Mouse (Mus musculus) C2C12 (cell line): Measurements from ENCODE around the gene Nrbf2. TPM values are rescaled to one million over a fixed set of nuclear protein-coding genes. Genes with fewer than 3 reads are reported as not detected.

Source experiments
- H3K27me3 ChIP-seq: one replicate; pipeline ENCODE4 v1.6.1; 2011; ENCODE audit not compliant: control insufficient read depth, insufficient read depth, insufficient read length
- H3K36me3 ChIP-seq: one replicate; pipeline ENCODE4 v1.6.1; 2011; ENCODE audit not compliant: control insufficient read depth, insufficient read depth
- H3K4me3 ChIP-seq: one replicate; pipeline ENCODE4 v1.5.1; 2011; ENCODE audit warnings: mild to moderate bottlenecking, control low read depth; ENCODE audit not compliant: poor library complexity, insufficient read depth, severe bottlenecking
- H3K79me2 ChIP-seq: one replicate; pipeline ENCODE4 v1.6.1; 2011; ENCODE audit not compliant: control insufficient read depth, insufficient read depth
- H3K79me3 ChIP-seq: one replicate; pipeline ENCODE4 v1.6.1; 2011; ENCODE audit warnings: low read depth, control low read depth
- H3ac ChIP-seq: one replicate; pipeline ENCODE3; 2011; ENCODE audit warnings: low read depth; ENCODE audit not compliant: control insufficient read depth, insufficient read length
- CEBPB ChIP-seq: IDR thresholded peaks from one replicate; pipeline ENCODE4 v1.6.1; 2011; ENCODE audit warnings: low read depth, mild to moderate bottlenecking, control low read depth, moderate library complexity
- CTCF ChIP-seq: IDR thresholded peaks from one replicate; pipeline ENCODE4 v1.5.1; 2011; ENCODE audit not compliant: control insufficient read depth, insufficient read depth, insufficient read length
- FOSL1 ChIP-seq: IDR thresholded peaks from one replicate; pipeline ENCODE4 v1.8.0; 2011; ENCODE audit warnings: mild to moderate bottlenecking, low read length; ENCODE audit not compliant: poor library complexity, insufficient read depth, severe bottlenecking
- MAX ChIP-seq: IDR thresholded peaks from one replicate; pipeline ENCODE4 v1.6.1; 2011; ENCODE audit warnings: mild to moderate bottlenecking, control low read depth
- MYOD1 ChIP-seq: IDR thresholded peaks from one replicate; pipeline ENCODE4 v1.6.1; 2011; ENCODE audit warnings: low read depth; ENCODE audit not compliant: control insufficient read depth, insufficient read length
- MYOG ChIP-seq: IDR thresholded peaks from one replicate; pipeline ENCODE4 v1.6.1; 2011; ENCODE audit not compliant: control insufficient read depth, insufficient read length; ENCODE audit errors: extremely low read depth
- USF1 ChIP-seq: IDR thresholded peaks from one replicate; pipeline ENCODE4 v1.6.1; 2011; ENCODE audit warnings: low read depth, mild to moderate bottlenecking, control low read depth, moderate library complexity
- polyA plus RNA-seq: library from polyadenylated mRNA; unstranded; fragments of >200 nt; fragmentation: generic; extraction: Trizol; gene quantifications from one replicate; pipeline ENCODE4 v1.2.1, GENCODE M21; 2012; ENCODE audit warnings: missing spikeins

Gene Nrbf2
- polyA plus RNA-seq, 1 experiment: 14.8 TPM

GRCm38 (mm10) chr10:67275916-67276315 is 9.2 kb downstream of the Nrbf2 start:
- peaks cover 47% of the 10 kb centered on the region for H3K36me3 ChIP-seq
- H3K27me3 ChIP-seq: no peaks in the 10 kb centered on the region
- H3K4me3 ChIP-seq: no peak overlapping the region
- peaks cover 49% of the 10 kb centered on the region for H3K79me3 ChIP-seq
- peaks cover 69% of the 10 kb centered on the region for H3K79me2 ChIP-seq
- no peak overlapping the region for H3ac ChIP-seq
- TF ChIP-seq USF1 (no peak), MAX (no peak), MYOG (no peak), MYOD1 (no peak), FOSL1 (no peak), CEBPB (no peak), CTCF (no peak)

- Histone ChIP-seq H3ac (no peak overlapping the region), H3K27me3 (no peaks in the 10 kb centered on the region), H3K79me2 (no peaks in the 10 kb centered on the region), H3K79me3 (no peaks in the 10 kb centered on the region), H3K4me3 (no peak overlapping the region), H3K36me3 (peaks cover 36% of the 10 kb centered on the region)
- TF ChIP-seq MYOD1 (no peak), CTCF (no peak), USF1 (no peak), FOSL1 (no peak), MYOG (no peak)
Measured at GRCm38 (mm10) chr10:67264852-67265251, 20.3 kb downstream of the Nrbf2 start.

DNA sequence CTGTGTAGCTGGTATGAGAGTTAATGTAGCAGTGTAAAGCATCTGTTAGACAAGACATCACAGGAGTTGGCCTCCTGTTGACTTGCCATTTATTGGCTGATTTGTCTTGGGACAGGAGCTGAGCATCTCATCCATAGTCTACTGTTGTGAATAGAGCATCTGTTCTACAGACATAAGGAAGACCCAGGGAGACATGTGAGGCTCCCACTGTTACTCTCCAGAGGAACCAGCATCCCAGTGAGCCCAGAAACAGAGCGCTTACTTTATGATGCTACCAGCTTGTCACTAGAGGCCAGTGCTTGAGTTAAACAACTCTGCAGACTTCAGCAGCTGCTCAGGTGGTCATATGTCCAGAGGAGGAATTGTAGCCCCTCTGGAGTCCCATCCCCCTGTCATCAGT is 32.0 kb downstream of the Nrbf2 start:
- H3K36me3 ChIP-seq: peaks cover 90% of the 10 kb centered on the region

DNA sequence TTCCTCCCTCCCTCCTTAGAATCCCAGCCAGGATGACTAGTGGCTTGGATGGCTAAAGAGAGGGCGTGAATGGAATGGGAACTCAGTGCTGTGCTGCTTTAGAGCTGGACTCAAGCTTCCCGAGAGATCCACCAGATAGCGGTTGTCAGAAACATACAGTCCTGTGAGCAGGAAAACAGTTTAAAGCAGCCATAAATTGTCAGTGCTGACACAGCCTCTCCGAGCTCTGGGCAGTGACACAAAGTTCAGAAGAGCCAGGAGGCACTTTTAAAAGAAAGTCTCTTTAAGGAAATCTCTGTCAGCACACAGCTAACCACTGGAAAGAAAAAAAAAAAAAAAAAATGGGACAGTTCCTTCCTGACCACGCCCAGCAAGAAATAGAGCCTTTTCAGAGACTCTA is 32.8 kb downstream of the Nrbf2 start:
- Histone ChIP-seq H3K79me3 (peaks cover 2% of the 10 kb centered on the region), H3K4me3 (no peak overlapping the region), H3K79me2 (no peaks in the 10 kb centered on the region), H3ac (no peak overlapping the region), H3K27me3 (no peaks in the 10 kb centered on the region), H3K36me3 (peaks cover 92% of the 10 kb centered on the region)
- TF ChIP-seq CTCF (no peak), FOSL1 (no peak), MYOD1 (no peak), USF1 (no peak), MYOG (no peak), MAX (no peak), CEBPB (no peak)

More for the DNA sequence above, 32.0 kb downstream of the Nrbf2 start:
- Histone ChIP-seq H3K4me3 (no peak overlapping the region), H3K79me2 (no peaks in the 10 kb centered on the region), H3ac (no peak overlapping the region), H3K79me3 (peaks cover 1% of the 10 kb centered on the region), H3K27me3 (no peaks in the 10 kb centered on the region)
- TF ChIP-seq MAX (no peak), MYOD1 (no peak), USF1 (no peak), MYOG (no peak), FOSL1 (no peak), CEBPB (no peak), CTCF (no peak)

DNA sequence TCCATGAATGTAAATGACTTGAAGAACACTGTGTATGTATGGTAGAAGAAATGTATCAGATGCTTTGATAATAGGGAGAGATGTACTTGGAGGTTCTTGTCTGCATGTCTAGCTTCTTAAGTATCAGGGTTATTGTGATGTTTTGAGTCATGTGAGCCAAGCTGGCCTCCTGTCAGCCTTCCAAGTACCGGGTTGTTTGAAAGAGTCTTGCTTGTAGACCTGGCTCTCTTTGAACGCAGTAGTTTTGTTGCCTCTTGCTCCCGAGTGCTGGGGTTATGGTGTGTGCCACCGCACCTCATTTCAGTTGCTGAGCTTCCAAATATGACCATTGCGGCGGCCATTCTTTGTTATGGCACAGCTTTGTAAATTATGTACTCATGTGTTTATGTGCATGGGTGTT is 34.3 kb downstream of the Nrbf2 start:
- TF ChIP-seq MYOG: no peak
- TF ChIP-seq MAX: no peak
- no peak for TF ChIP-seq FOSL1
- Histone ChIP-seq H3K27me3 (no peaks in the 10 kb centered on the region), H3K36me3 (peaks cover 91% of the 10 kb centered on the region)

DNA sequence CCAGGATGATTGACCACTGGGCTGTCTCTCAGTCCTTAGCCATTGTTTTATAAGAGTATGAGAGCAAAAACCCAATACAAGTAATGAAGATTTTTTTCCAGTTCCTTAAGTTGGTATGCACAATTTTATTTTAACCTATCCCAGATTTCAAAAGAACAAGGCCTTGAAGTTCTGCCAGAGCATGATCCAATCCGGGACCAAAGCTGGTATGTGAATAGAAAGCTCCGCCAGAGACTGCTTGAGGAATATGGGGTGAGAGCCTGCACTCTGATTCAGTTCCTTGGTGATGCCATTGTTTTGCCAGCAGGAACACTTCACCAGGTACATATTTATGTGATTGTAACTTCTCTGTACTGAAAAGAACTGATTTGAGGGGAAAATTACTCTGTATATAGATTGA is 35.6 kb downstream of the Nrbf2 start:
- Histone ChIP-seq H3K79me3 (peaks cover 2% of the 10 kb centered on the region), H3K79me2 (no peaks in the 10 kb centered on the region), H3K36me3 (peaks cover 89% of the 10 kb centered on the region), H3K4me3 (no peak overlapping the region), H3ac (no peak overlapping the region), H3K27me3 (no peaks in the 10 kb centered on the region)
- no peak for TF ChIP-seq FOSL1
- no peak for TF ChIP-seq MAX
- TF ChIP-seq MYOG: no peak
- no peak for TF ChIP-seq MYOD1
- TF ChIP-seq CEBPB: no peak

More for the DNA sequence above, 34.3 kb downstream of the Nrbf2 start:
- no peak overlapping the region for H3K4me3 ChIP-seq
- peaks cover 2% of the 10 kb centered on the region for H3K79me3 ChIP-seq
- H3ac ChIP-seq: no peak overlapping the region
- H3K79me2 ChIP-seq: no peaks in the 10 kb centered on the region
